Mouse (Mus musculus) R1 (cell line): ENCODE measurements around the gene Ttc13.

Experiments used
- DNase-seq: peaks from one replicate; pipeline ENCODE4 v3.0.0-alpha.2; 2018; ENCODE audit warnings: low read depth, low spot score

The Ttc13 gene

GRCm38 (mm10) chr8:124657961-124658360 lies 63.8 kb downstream of the Ttc13 start:
- DNase-seq, result no peak

GRCm38 (mm10) chr8:124653568-124654475 lies 68.0 kb downstream of the Ttc13 start:
- DNase-seq, result no peak

- peak; percentile 18 for DNase-seq
These were observed 69.2 kb downstream of the Ttc13 start for GRCm38 (mm10) chr8:124652546-124652945.

GRCm38 (mm10) chr8:124651776-124652175 lies 70.0 kb downstream of the Ttc13 start:
- no peak for DNase-seq

- DNase-seq, result no peak
These were observed 73.5 kb downstream of the Ttc13 start for GRCm38 (mm10) chr8:124648311-124648710.

GRCm38 (mm10) chr8:124643540-124644339 lies 78.0 kb downstream of the Ttc13 start:
- no peak for DNase-seq

GRCm38 (mm10) chr8:124641599-124641998 lies 80.2 kb downstream of the Ttc13 start:
- no peak for DNase-seq

- no peak for DNase-seq
These were observed 86.6 kb downstream of the Ttc13 start for GRCm38 (mm10) chr8:124635247-124635502.

GRCm38 (mm10) chr8:124634411-124635246 lies 87.2 kb downstream of the Ttc13 start:
- DNase-seq, result no peak

GRCm38 (mm10) chr8:124633001-124633703 lies 88.6 kb downstream of the Ttc13 start:
- DNase-seq, result no peak

GRCm38 (mm10) chr8:124631966-124632365 lies 89.8 kb downstream of the Ttc13 start:
- no peak for DNase-seq

- no peak for DNase-seq
These were observed 90.9 kb downstream of the Ttc13 start for GRCm38 (mm10) chr8:124630891-124631290.

GRCm38 (mm10) chr8:124630489-124630888 lies 91.3 kb downstream of the Ttc13 start:
- DNase-seq, result no peak

- no peak for DNase-seq
These were observed 95.5 kb downstream of the Ttc13 start for GRCm38 (mm10) chr8:124626251-124626650.
